Mouse (Mus musculus) left cerebral cortex, postnatal 14 days (tissue): ENCODE measurements around the gene Esrrg. TPM values are rescaled to one million over a fixed set of nuclear protein-coding genes. Genes with fewer than 3 reads are reported as not detected.

Source experiments
- DNase-seq, 2 experiments: peaks; one replicate each; pipeline ENCODE4 v3.0.0; 2021 to 2022; ENCODE audit warnings: low spot score in 2 of 2, mixed read lengths in 1 of 2
- intact Hi-C: fragments of 180-260 bp; cut with DNase I; formaldehyde crosslinking; loops from one replicate; pipeline ENCODE4 v1.15.1; 2025
- total RNA-seq, 2 experiments: library from RNA; stranded (reverse); gene quantifications; 2 replicates each; pipeline ENCODE4 v1.2.3; 2021

The Esrrg gene
- total RNA-seq, 2 experiments from 2014 or later, result 21.6 to 25.1 TPM

DNA sequence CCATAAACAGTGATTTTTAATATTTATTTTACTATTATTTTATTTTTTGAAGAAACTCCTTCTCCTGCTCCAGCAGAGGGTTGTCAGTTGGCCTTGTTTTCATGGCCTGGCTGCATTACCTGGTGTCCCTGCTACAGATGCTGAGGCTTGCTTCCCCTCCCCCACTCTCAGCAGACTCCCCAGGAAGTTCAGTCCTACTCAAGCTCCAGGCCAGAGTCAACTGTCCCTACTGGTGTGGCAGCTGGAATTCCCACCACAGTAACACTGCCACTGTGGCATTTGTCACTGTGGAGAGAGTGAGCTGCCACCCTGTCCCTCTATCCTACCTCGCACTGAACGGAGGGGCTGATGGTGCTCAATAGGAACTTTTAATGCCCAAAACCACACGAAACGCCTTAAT, 330.5 kb downstream of the Esrrg start:
- intact Hi-C loops, result no loop called here
- DNase-seq, result no peak

- intact Hi-C loops, result no loop called here
- no peak for DNase-seq
These were observed 342.9 kb downstream of the Esrrg start for GRCm38 (mm10) chr1:187951506-187951905.

DNA sequence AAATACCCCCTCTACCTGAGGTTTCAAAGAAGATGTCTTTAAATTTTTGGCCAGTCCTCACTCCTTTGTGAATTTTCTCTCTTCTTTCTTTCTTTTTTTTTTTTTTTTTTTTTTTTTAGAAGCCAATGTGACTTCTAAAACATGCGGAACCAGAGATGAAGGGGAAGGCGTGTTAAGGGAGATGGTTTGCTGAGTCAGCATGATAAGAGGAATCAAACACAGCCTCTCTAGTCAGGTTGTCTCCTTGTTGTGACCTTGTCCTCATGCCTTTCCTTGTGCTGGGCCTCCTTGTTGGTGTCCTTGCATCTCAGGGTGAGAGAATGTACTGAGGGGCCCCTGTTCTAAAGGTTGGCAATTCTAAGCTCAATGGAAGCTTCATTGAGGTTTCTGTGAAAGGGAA, 348.1 kb downstream of the Esrrg start:
- intact Hi-C loops, result no loop called here

DNA sequence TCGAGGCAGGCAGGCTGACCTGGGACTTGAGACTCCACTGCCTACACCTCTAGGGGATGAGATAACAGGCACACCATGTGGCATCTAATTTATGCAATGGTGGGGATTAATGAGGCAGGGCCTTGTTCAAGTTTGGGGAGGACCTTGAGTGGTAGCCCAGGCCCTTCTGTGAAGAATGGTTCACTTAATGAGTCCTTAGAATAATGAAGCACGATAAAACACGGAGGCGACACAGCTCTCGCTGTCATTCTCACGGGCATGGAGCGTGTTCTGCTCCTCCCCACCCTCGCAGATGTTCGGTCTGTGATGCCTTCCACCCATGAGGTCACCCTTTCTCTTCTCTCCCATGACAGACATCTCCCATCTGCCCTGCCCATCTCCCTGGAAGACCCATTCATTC, 350.6 kb downstream of the Esrrg start:
- DNase-seq, result no peak
- intact Hi-C loops, result no loop called here

More for the DNA sequence above, 348.1 kb downstream of the Esrrg start:
- DNase-seq, result no peak

- intact Hi-C loops, result no loop called here
- DNase-seq, result no peak
These were observed 352.9 kb downstream of the Esrrg start for GRCm38 (mm10) chr1:187961452-187961851.

DNA sequence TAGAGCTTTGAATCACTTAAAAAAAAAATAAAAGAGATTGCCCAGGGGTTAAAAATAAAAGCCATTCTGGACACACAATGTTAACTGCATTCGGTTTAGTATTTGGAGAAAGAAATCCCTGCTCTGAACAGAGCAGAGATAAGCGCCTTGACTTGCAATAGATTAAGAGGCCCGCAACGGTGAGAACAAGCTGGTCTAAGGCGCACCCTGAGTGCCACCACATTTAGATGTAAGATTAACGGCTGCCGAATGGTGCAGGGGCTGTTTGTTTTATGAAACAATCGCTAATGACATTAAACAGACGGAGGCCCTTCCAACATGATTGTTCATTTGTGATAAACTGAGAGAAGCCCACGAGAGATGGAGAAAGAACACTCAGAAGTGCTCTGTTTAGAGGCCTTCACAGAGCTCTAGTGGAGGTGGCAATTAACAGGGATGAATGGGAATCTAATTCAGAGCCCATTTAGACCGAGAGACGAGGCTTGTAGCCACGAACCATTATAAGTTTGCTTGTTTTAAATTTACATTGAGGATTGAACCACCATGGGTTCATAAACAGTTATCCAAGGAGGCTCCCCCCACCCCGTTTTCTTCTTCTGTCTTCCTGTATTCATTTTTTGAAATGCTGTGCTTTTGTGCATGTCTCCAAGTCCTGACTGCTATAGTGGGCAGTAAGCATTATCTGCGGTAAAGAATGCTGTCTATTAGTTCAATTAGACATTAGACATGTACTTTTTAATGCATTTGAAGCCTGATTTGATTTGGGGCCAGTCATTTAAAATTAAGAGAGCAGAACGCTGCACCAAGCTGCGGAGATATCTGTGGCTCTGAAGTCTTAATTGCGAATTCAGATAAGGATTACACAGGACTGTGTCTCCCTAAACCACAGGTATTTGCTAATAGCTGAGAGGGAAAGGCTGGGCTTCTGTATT, 356.5 kb downstream of the Esrrg start:
- intact Hi-C loops, result no loop called here
- no peak for DNase-seq

DNA sequence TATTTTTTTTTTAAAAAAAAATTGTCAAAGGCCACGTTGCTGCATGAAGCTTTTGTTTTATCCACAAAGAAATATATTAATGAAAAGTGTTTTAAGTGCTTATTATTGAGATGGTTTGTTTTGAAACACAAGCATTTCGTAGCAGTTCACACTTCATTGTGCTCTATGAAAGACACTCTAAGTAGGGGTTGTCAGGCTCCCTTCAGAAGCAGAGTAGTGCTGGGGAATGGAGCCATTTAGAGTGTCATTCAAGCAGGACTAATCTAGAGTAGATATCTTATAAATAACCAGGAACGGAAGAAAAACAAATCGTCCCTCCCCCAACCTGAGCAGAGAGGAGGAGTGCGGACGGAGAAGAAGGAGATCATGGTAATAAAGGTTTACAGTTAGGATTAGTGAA, 357.3 kb downstream of the Esrrg start:
- no peak for DNase-seq
- intact Hi-C loops, result no loop called here

GRCm38 (mm10) chr1:187968379-187968778, 359.8 kb downstream of the Esrrg start:
- no peak for DNase-seq
- intact Hi-C loops, result no loop called here

GRCm38 (mm10) chr1:187969491-187969890, 360.9 kb downstream of the Esrrg start:
- intact Hi-C loops, result no loop called here
- no peak for DNase-seq

- peak; percentile 56 to 72 for DNase-seq
- intact Hi-C loops, result loop anchor here (2.0 to 10.0 kb wide), 2 partner anchors 526 to 1150 kb away; no protein-coding TSS in a partner anchor
These were observed 365.8 kb downstream of the Esrrg start for GRCm38 (mm10) chr1:187974396-187974795.

GRCm38 (mm10) chr1:187975465-187976352, 367.1 kb downstream of the Esrrg start:
- intact Hi-C loops, result loop anchor here (2.0 to 10.0 kb wide), 2 partner anchors 527 to 1151 kb away; no protein-coding TSS in a partner anchor
- DNase-seq, result no peak

- intact Hi-C loops, result loop anchor here (10.0 kb wide), 1 partner anchor 1152 kb away; no protein-coding TSS in a partner anchor
- no peak for DNase-seq
These were observed 367.8 kb downstream of the Esrrg start for GRCm38 (mm10) chr1:187976353-187976730.

- intact Hi-C loops, result loop anchor here (5.0 kb wide), 1 partner anchor 651 kb away; no protein-coding TSS in a partner anchor
- no peak for DNase-seq
These were observed 372.4 kb downstream of the Esrrg start for GRCm38 (mm10) chr1:187981028-187981427.

DNA sequence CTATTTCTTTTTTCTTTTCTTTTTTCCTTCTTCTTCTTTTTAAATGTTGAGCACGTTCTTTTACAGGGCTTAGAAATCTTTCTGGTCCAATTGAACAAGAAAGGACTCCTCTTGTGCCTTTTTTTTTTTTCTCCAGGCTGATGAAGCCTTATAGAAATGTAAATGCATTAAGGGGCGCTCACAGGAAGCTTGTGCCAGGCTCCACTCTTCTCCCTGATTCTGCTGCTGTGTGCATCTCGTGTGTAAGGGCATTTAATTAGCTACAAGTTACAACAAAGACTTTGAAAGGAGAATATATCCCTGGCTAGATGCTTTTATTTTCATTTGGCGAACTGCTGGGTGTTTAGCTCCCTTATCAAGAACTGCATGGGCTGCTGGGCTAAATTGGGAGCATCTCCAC, 374.6 kb downstream of the Esrrg start:
- intact Hi-C loops, result loop anchor here (5.0 kb wide), 1 partner anchor 649 kb away; no protein-coding TSS in a partner anchor
- DNase-seq, result no peak

- DNase-seq, result no peak
- intact Hi-C loops, result no loop called here
These were observed 381.6 kb downstream of the Esrrg start for GRCm38 (mm10) chr1:187990161-187990560.

GRCm38 (mm10) chr1:187997584-187998338, 389.2 kb downstream of the Esrrg start:
- intact Hi-C loops, result no loop called here

GRCm38 (mm10) chr1:187999121-187999520, 390.5 kb downstream of the Esrrg start:
- intact Hi-C loops, result no loop called here
- DNase-seq, result no peak

More at GRCm38 (mm10) chr1:187997584-187998338, 389.2 kb downstream of the Esrrg start:
- peak; percentile 30 to 61 for DNase-seq

- no peak for DNase-seq
- intact Hi-C loops, result no loop called here
These were observed 391.6 kb downstream of the Esrrg start for GRCm38 (mm10) chr1:188000189-188000588.

DNA sequence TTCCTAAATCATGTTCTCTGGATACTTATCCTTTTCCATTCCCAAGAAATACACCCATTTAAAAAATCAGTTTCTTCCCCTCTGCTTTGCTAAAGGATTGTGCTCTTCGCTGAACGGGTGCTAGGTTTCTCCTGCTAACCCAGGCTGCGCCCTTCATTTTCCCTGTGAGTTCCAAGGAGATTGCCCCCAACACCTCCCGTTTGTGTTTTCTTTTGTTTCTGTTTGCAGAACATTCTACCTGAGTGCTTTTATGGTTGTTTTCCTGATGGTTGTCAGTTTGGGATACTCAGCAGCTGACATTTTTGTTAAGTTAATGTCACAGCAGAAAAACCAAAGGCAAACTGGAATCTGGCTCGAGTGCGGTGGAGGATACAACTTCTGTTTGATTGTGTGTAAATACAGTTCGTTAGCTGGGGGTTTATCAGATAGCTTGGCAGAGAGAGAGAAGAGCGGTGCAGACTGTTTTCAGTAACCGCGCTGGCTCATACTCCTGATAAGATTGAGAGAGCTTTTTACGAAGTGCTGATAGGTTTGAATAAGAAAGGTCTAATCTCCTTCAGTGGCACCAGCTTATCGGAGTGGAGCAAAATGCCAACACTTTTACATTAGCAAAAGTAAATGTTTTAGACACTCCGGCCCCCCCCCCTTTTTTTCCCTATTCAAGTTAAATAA, 398.4 kb downstream of the Esrrg start:
- DNase-seq, result no peak
- intact Hi-C loops, result no loop called here
